Mouse (Mus musculus) layer of hippocampus, adult 8-10 months (tissue): ENCODE data around the gene Gm49321. TPM values are rescaled to one million over a fixed set of nuclear protein-coding genes. Genes with fewer than 3 reads are reported as not detected.

ENCODE experiments used
- DNase-seq, 2 experiments: peaks; one replicate each; pipeline ENCODE4 v3.0.0; 2022; ENCODE audit warnings: low spot score in 2 of 2
- total RNA-seq, 4 experiments: library from RNA; stranded (reverse); gene quantifications; 2 replicates each; pipeline ENCODE4 v1.2.4; 2022

Gm49321 gene
- 10 to 100 TPM in 3 of 4 experiments, 1 to 10 TPM in 1; 9.9 to 19.8 (median 12.8) TPM for total RNA-seq

- no peak for DNase-seq
These were observed at the start of gene Gm49321 for GRCm38 (mm10) chr12:73937353-73937752. TSS of gene Gm49321 (plus strand) at chr12:73937653.

- no peak for DNase-seq
These were observed 49.3 kb upstream of the Gm49321 start for GRCm38 (mm10) chr12:73888003-73888783.

- DNase-seq: no peak
These were observed 47.9 kb upstream of the Gm49321 start for GRCm38 (mm10) chr12:73889571-73889970.

- DNase-seq: no peak
These were observed 47.4 kb upstream of the Gm49321 start for GRCm38 (mm10) chr12:73890086-73890485.

GRCm38 (mm10) chr12:73892616-73893015 is 44.8 kb upstream of the Gm49321 start:
- DNase-seq: no peak

- no peak for DNase-seq
These were observed 42.6 kb upstream of the Gm49321 start for GRCm38 (mm10) chr12:73894838-73895237.

- no peak for DNase-seq
These were observed 41.8 kb upstream of the Gm49321 start for GRCm38 (mm10) chr12:73895674-73896073.

GRCm38 (mm10) chr12:73896471-73896870 is 41.0 kb upstream of the Gm49321 start:
- DNase-seq: no peak

GRCm38 (mm10) chr12:73898281-73898680 is 39.2 kb upstream of the Gm49321 start:
- DNase-seq: no peak

GRCm38 (mm10) chr12:73904133-73904934 is 33.1 kb upstream of the Gm49321 start:
- DNase-seq: no peak

GRCm38 (mm10) chr12:73905041-73905440 is 32.4 kb upstream of the Gm49321 start:
- DNase-seq: no peak

GRCm38 (mm10) chr12:73905555-73905954 is 31.9 kb upstream of the Gm49321 start:
- no peak for DNase-seq

GRCm38 (mm10) chr12:73907079-73907672 is 30.3 kb upstream of the Gm49321 start:
- no peak for DNase-seq

GRCm38 (mm10) chr12:73907673-73908150 is 29.7 kb upstream of the Gm49321 start:
- DNase-seq: peak; percentile 96 to 97

GRCm38 (mm10) chr12:73908274-73909012 is 29.0 kb upstream of the Gm49321 start:
- peak; percentile 13 to 24 for DNase-seq

- no peak for DNase-seq
These were observed 28.4 kb upstream of the Gm49321 start for GRCm38 (mm10) chr12:73909013-73909575.

- DNase-seq: no peak
These were observed 19.0 kb upstream of the Gm49321 start for GRCm38 (mm10) chr12:73918479-73918878.

GRCm38 (mm10) chr12:73930266-73930665 is 7.2 kb upstream of the Gm49321 start:
- no peak for DNase-seq

- no peak for DNase-seq
These were observed 6.2 kb upstream of the Gm49321 start for GRCm38 (mm10) chr12:73931274-73931673.

GRCm38 (mm10) chr12:73934528-73934927 is 2.9 kb upstream of the Gm49321 start:
- DNase-seq: no peak

GRCm38 (mm10) chr12:73939542-73939941 is 2.1 kb downstream of the Gm49321 start:
- no peak for DNase-seq
